8 mouse cellular contexts compared by ENCODE assay signal in genomic region chr3:51416073-51416363, GRCm38 (mm10). TPM values are rescaled to one million over a fixed set of nuclear protein-coding genes. Genes with fewer than 3 reads are reported as not detected.
DNase-seq lines count a peak whose midpoint lies in the region; ATAC-seq and TF ChIP-seq lines count a peak whose summit lies in the region.

No protein-coding gene starts in this region.

- no peaks in the 10 kb centered on the region for H3K27me3 ChIP-seq in limb, embryonic 12.5 days

- WGBS in lung, adult 2 months, result under 1% methylated on average over 29 of the region's 30 CpGs
- under 1% methylated on average over 25 of the region's 30 CpGs for WGBS in limb, embryonic 12.5 days

- ATAC-seq in limb, embryonic 12.5 days (ENCODE audit: insufficient number of reproducible peaks, insufficient read depth, low FRiP score, low TSS enrichment, low read depth), result peak; percentile 30; the same call in 1 of the 2 replicates
- peak; percentile 33 for ATAC-seq in neutrophil, adult 5-6 weeks (ENCODE audit: extremely low read depth, insufficient number of reproducible peaks, low FRiP score, poor library complexity, severe bottlenecking)
- ATAC-seq in granulocyte monocyte progenitor cell, adult 5-6 weeks (replicated peaks; ENCODE audit: poor library complexity, severe bottlenecking), result no peak

- TF ChIP-seq CTCF in lung, adult 2 months (IDR thresholded peaks at IDR 0.05; ENCODE audit: insufficient read depth, low read length), result no peak
- no peak for TF ChIP-seq CTCF in embryonic fibroblast, embryonic 13.5 days (IDR thresholded peaks at IDR 0.05; ENCODE audit: borderline replicate concordance, insufficient read depth, low read length)

- no peaks in the 10 kb centered on the region for H3K36me3 ChIP-seq in limb, embryonic 12.5 days

- TF ChIP-seq POLR2A in lung, adult 2 months (IDR thresholded peaks at IDR 0.05; ENCODE audit: borderline replicate concordance, extremely low read depth, low read depth, low read length), result no peak
- TF ChIP-seq POLR2A in embryonic fibroblast, embryonic 13.5 days (IDR thresholded peaks at IDR 0.05; ENCODE audit: low read depth, low read length), result no peak

- H3K27ac ChIP-seq in embryonic fibroblast, embryonic 13.5 days (ENCODE audit: insufficient read depth, low read length), result peak overlapping the region; percentile 79
- peak overlapping the region; percentile 94 for H3K27ac ChIP-seq in limb, embryonic 12.5 days

- DNase-seq in lung, adult 2 months, result no peak
- no peak for DNase-seq in lung, postnatal 10 days
- DNase-seq in adrenal gland, postnatal 25 days, result no peak
- no peak for DNase-seq in ovary, postnatal 36 days (ENCODE audit: low spot score)

- H3K4me1 ChIP-seq in lung, adult 2 months (ENCODE audit: control insufficient read depth, insufficient read depth, low read length), result peaks cover 10% of the 10 kb centered on the region
- H3K4me1 ChIP-seq in embryonic fibroblast, embryonic 13.5 days (ENCODE audit: control insufficient read depth, insufficient read depth, low read length), result peaks cover 6% of the 10 kb centered on the region; the same call in 1 of the 2 replicates
- peaks cover 19% of the 10 kb centered on the region for H3K4me1 ChIP-seq in limb, embryonic 12.5 days (replicated peaks)

- H3K9ac ChIP-seq in limb, embryonic 12.5 days (replicated peaks), result peak overlapping the region; percentile 98

- peak overlapping the region; percentile 98 for H3K4me3 ChIP-seq in lung, adult 2 months (replicated peaks; ENCODE audit: extremely low read depth, low read depth, low read length)
- peak overlapping the region; percentile 99 for H3K4me3 ChIP-seq in embryonic fibroblast, embryonic 13.5 days (ENCODE audit: insufficient read depth, low read length)
- peak overlapping the region; percentile 100 for H3K4me3 ChIP-seq in limb, embryonic 12.5 days (replicated peaks)

- no peaks in the 10 kb centered on the region for H3K9me3 ChIP-seq in limb, embryonic 12.5 days

- H3K4me2 ChIP-seq in limb, embryonic 12.5 days, result peak overlapping the region; percentile 82

RNA-seq across cellular contexts. Expression of gene Naa15, which starts 1.1 kb away (rescaled TPM):
- polyA plus RNA-seq in lung, adult 2 months (2012; rRNA removed), result 2.1 and 3.9 TPM in 2 replicates
- 86.3 and 105 TPM in 2 replicates for polyA plus RNA-seq in embryonic fibroblast, embryonic 13.5 days (2011; ENCODE audit: insufficient read length, low read depth, missing spikeins)
- polyA plus RNA-seq in limb, embryonic 12.5 days (2016; fragmentation: Nextera tagmentation; extraction: Ambion mirVana), result 60.5 and 60.6 TPM in 2 replicates
- total RNA-seq in neutrophil, adult 5-6 weeks (2017), result 78.2 and 80.2 TPM in 2 replicates
- 74.4 and 89.1 TPM in 2 replicates for total RNA-seq in granulocyte monocyte progenitor cell, adult 5-6 weeks (2014; fragmentation: Nextera tagmentation)
- 114 and 126 TPM in 2 replicates for total RNA-seq in granulocyte monocyte progenitor cell, adult 5-6 weeks (2017)
- total RNA-seq in adrenal gland, postnatal 25 days (2021), result 56.0 and 65.8 TPM in 2 replicates

RNA-seq across cellular contexts. Expression of gene Ndufc1, which starts 7.2 kb away (rescaled TPM):
- polyA plus RNA-seq in lung, adult 2 months (2012; rRNA removed), result 88.1 and 106 TPM in 2 replicates
- 205 and 215 TPM in 2 replicates for polyA plus RNA-seq in embryonic fibroblast, embryonic 13.5 days (2011; ENCODE audit: insufficient read length, low read depth, missing spikeins)
- 737 and 751 TPM in 2 replicates for polyA plus RNA-seq in limb, embryonic 12.5 days (2016; fragmentation: Nextera tagmentation; extraction: Ambion mirVana)
- 9.1 and 17.5 TPM in 2 replicates for total RNA-seq in neutrophil, adult 5-6 weeks (2017)
- 243 and 263 TPM in 2 replicates for total RNA-seq in granulocyte monocyte progenitor cell, adult 5-6 weeks (2014; fragmentation: Nextera tagmentation)
- 76.8 and 110 TPM in 2 replicates for total RNA-seq in granulocyte monocyte progenitor cell, adult 5-6 weeks (2017)
- 716 and 732 TPM in 2 replicates for total RNA-seq in adrenal gland, postnatal 25 days (2021)

RNA-seq across cellular contexts. Expression of gene Mgarp, which starts 19.5 kb away (rescaled TPM):
- polyA plus RNA-seq in lung, adult 2 months (2012; rRNA removed), result not detected in 2 replicates
- 0.70 and 1.1 TPM in 2 replicates for polyA plus RNA-seq in embryonic fibroblast, embryonic 13.5 days (2011; ENCODE audit: insufficient read length, low read depth, missing spikeins)
- polyA plus RNA-seq in limb, embryonic 12.5 days (2016; fragmentation: Nextera tagmentation; extraction: Ambion mirVana), result 3.8 and 4.8 TPM in 2 replicates
- total RNA-seq in neutrophil, adult 5-6 weeks (2017), result not detected in 2 replicates
- total RNA-seq in granulocyte monocyte progenitor cell, adult 5-6 weeks (2014; fragmentation: Nextera tagmentation), result not detected in 2 replicates
- not detected in 2 replicates for total RNA-seq in granulocyte monocyte progenitor cell, adult 5-6 weeks (2017)
- 637 and 688 TPM in 2 replicates for total RNA-seq in adrenal gland, postnatal 25 days (2021)

Comparison
In these comparisons a context has a peak if more than half of its experiments do, and no peak if none do; other contexts are left out.
1. RNA of gene Mgarp, which starts 19.5 kb away (total RNA-seq): 637 to 688 TPM in adrenal gland, postnatal 25 days; not detected in neutrophil, adult 5-6 weeks and not detected in granulocyte monocyte progenitor cell, adult 5-6 weeks; every median in the first group is over 100 times any median in the second.
2. Peak in every context shown above with its lines, with median percentiles within 50 percentile points of each other: H3K4me3 ChIP-seq.